Mouse (Mus musculus) 3134 (cell line): ENCODE measurements around the gene Adm2.
A peak's percentile ranks its signal among the peaks of the same experiment; 100 is the strongest.

Experiments used
- DNase-seq: peaks from one replicate; pipeline ENCODE4 v3.0.0-alpha.2; 2011; ENCODE audit warnings: low spot score; ENCODE audit not compliant: insufficient read length; ENCODE audit errors: extremely low read depth

Adm2 gene

GRCm38 (mm10) chr15:89308406-89309139, 13.9 kb upstream of the Adm2 start:
- DNase-seq: no peak

DNA sequence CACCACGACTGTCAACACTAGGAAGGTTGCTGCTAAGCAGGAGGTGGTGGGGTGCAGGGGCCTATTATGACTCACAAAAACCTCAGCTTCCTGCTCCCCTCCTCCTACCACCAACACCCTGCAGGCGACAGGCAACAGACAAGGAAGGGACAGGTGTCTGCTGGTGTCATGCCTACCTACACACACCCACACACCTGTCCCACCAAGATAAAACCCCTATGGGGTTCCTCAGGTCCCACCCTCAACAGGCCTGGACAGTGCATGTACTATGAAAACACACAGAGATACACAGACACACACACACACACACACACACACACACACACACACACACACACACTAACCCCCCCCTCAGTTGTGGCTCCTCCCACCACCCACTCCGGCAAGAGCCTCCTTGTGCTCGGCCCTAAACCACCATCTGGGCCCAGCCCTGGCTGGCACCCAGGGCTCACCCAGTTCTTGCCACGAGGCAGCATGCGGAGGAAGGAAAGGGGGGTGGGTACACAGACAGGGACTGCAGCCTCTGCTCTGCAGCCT, 12.5 kb upstream of the Adm2 start:
- DNase-seq: peak; percentile 73

- no peak for DNase-seq
These were observed 9.2 kb upstream of the Adm2 start for GRCm38 (mm10) chr15:89313359-89313758.

- DNase-seq: no peak
These were observed 8.4 kb upstream of the Adm2 start for GRCm38 (mm10) chr15:89314107-89314506.

- DNase-seq: peak; percentile 47
These were observed 7.9 kb upstream of the Adm2 start for GRCm38 (mm10) chr15:89314511-89315189.

GRCm38 (mm10) chr15:89315190-89315731, 7.3 kb upstream of the Adm2 start, which contains the start of gene Sbf1:
Gene Sbf1 (minus strand): TSS chr15:89315311.
- peak; percentile 97 for DNase-seq

DNA sequence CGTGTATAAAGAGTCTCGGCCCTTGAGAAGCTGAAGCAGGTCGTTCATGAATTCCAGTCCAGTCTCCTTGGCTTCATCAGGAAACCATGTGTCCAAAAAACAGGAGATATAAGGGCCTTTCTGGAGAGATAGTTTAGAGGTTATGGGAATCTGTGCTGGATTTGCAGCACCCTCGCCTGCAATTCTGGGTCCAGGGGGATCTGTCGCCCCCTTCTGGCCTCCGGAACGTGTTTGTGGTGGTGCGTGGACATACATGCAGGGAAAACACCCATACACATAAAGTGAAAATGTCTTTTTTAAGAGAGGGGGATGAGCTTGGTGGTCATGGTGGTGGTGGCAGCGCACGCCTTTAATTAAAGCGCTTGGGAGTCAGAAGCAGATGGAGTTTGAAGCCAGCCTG, 6.4 kb upstream of the Adm2 start:
- DNase-seq: no peak

DNA sequence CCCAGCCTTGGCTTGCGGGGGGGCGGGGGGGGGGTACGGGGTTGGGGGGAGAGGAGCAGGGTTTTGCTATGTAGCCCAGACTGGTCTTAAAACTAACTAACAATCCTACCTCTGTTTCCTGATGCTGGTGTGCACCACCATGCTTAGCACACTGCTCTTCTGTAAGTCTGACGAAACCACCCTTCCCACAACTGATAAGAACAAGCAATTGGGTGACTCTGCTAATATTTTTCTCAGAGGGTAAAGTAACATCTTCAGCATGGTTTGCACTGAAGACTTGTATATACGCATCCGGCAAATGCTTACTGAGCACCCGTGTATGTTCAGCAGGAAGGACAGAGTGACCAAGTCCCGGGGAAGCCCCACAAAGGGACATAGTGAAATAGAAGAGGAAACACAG, 1.3 kb upstream of the Adm2 start:
- no peak for DNase-seq

- DNase-seq: no peak
These were observed 1.1 kb downstream of the Adm2 start for GRCm38 (mm10) chr15:89323656-89324055.

GRCm38 (mm10) chr15:89326441-89326840, 3.9 kb downstream of the Adm2 start:
- no peak for DNase-seq

DNA sequence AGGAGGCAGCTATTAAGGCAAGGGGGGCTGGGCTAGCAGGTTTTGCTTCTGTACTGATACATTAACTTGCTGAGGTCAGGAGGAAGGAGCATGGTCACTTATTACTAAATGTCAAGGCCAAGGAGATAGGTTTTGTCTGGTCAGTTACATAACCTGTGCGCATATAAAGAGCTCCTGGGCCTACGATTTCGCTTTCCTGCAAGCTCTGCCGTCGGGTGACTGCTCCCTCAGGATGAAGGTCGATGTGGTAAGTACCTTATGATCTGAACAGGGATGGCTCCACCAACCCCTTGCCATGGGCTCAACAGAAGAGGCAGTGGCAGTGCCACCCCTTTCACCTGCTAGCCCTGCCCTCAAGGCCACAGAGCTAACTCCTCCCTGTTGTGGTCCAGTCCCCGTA, 11.8 kb downstream of the Adm2 start, which contains the start of gene Miox:
TSS of gene Miox (plus strand) at position 128 of the 400 bp plus-strand sequence.
- DNase-seq: no peak

DNA sequence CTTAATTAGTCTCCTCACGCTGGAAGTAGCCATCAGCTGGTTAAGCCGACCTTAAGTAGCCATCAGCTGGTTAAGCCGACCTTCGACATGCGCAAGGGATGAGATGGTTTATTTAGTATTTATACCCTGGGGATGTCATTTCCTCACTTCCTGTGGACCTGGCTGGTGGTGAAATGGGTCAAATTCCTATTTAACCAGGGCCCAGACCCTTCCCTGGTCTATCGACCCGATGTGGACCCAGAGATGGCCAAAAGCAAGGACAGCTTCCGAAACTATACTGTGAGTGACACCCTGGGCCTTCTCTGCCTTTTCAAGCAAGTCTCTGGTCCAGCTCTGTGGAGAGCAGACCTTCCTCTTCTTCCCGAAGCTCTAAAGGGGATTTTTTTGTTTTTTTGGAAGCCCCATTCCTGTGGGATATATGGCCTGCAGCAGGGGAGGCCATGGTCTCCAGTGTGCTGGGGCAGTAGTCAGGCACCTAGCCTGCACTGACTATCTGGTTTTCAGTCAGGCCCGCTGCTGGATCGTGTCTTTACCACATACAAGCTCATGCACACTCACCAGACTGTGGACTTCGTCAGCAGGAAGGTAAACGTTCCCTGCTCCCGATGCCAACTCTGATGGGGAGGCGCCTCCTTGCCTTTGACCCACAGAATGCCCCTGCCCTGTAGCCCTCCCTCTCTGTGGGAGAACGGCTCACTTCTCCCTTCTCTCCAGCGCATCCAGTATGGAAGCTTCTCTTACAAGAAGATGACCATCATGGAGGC, 12.4 kb downstream of the Adm2 start:
- DNase-seq: no peak

DNA sequence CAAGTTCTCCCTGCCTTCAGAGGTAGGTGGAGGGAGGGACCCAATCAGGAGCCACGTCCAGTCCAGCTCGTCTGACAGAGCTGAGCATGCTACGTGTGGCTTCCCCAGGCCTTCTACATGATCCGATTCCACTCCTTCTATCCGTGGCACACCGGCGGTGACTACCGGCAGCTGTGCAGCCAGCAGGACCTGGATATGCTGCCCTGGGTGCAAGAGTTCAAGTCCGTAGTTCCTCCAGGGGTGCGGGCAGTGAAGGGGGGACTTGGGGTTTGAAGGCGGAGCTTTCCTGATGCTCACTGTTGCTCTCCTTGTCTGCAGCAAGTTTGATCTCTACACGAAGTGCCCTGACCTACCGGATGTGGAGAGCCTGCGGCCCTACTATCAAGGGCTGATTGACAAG, 13.9 kb downstream of the Adm2 start:
- DNase-seq: no peak

DNA sequence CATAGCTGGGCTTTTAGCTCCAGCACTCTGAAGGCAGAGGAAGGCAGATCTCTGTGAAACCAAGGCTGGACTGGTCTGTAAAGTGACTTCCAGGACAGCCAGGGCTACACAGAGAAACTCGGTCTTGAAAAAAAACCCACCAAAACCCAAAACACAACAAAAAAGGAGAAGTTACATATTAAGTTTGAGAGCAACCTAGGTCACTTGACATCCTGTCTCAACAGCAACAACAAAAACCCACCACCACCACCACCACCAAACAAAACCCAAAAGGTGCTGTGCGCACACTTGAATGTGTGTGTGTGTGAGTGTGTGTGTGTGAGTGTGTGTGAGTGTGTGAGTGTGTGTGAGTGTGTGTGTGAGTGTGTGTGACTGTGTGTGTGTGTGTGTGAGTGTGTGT, 17.2 kb downstream of the Adm2 start:
- DNase-seq: no peak

DNA sequence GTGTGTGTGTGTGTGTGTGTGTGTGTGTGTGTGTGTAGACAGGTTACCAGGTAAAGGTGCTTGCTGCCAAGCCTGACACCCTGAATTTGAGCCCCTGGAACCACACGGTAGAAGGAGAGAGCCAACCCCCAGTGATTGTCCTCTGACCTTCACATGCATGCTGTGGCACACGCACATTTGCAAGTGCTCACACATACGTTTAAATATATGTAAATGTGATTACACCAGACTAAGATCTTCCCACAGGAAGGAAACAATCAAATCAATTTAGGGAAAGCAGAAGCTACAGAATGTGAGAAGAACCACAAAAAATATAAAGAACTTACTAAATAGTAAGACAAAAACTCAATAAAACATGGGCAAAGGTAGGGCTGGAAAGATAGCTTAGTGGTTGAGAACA, 17.6 kb downstream of the Adm2 start:
- no peak for DNase-seq

GRCm38 (mm10) chr15:89341678-89342077, 19.2 kb downstream of the Adm2 start:
- DNase-seq: no peak

GRCm38 (mm10) chr15:89343325-89343724, 20.8 kb downstream of the Adm2 start:
- no peak for DNase-seq

GRCm38 (mm10) chr15:89350447-89350846, 27.9 kb downstream of the Adm2 start:
- no peak for DNase-seq

DNA sequence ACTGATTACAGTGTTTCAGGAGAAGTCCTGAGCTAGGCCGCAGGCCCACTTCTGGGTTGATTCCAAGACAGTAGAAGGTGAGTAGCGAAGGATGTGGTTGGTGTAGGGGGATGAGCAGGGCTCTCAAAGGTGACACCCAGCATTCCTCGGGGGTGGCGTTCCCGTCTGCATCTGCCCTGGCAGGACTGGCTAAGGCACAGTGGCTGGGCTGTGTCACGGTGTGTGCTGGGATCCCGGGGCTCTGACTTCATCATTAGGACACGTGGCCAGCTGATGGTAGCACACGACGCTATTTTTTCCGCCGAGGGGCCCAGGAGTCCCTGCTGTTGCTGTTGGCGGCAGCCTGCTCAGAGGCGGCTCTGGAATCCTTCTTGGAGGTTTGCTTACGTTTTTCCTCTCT, 28.8 kb downstream of the Adm2 start:
- no peak for DNase-seq

- DNase-seq: no peak
These were observed 29.5 kb downstream of the Adm2 start for GRCm38 (mm10) chr15:89352054-89352453.

GRCm38 (mm10) chr15:89352795-89353194, 30.3 kb downstream of the Adm2 start:
- DNase-seq: no peak
